Mouse (Mus musculus) embryonic facial prominence, embryonic 10.5 days (tissue): Measurements from ENCODE around the gene Dennd4a. TPM values are rescaled to one million over a fixed set of nuclear protein-coding genes. Genes with fewer than 3 reads are reported as not detected.

Experiments used
- DNase-seq: peaks from one replicate; pipeline ENCODE4 v3.0.0-alpha.2; 2017; ENCODE audit warnings: low spot score
- H3K27ac ChIP-seq: fragments of 300-500 bp; sonication (generic); replicated peaks from 2 replicates; pipeline ENCODE4 v1.5.1; 2016; ENCODE audit warnings: mild to moderate bottlenecking
- H3K27me3 ChIP-seq: fragments of 300-500 bp; sonication (generic); replicated peaks from 2 replicates; pipeline ENCODE4 v1.6.1; 2016; ENCODE audit warnings: low read depth, mild to moderate bottlenecking; ENCODE audit not compliant: poor library complexity, severe bottlenecking
- H3K36me3 ChIP-seq: fragments of 300-500 bp; sonication (generic); replicated peaks from 2 replicates; pipeline ENCODE4 v1.6.1; 2016; ENCODE audit warnings: mild to moderate bottlenecking, moderate library complexity
- H3K4me1 ChIP-seq: fragments of 300-500 bp; sonication (generic); 2 replicates; pipeline ENCODE4 v1.6.1; 2016
- H3K4me3 ChIP-seq: fragments of 300-500 bp; sonication (generic); 2 replicates; pipeline ENCODE4 v1.5.1; 2016; ENCODE audit warnings: mild to moderate bottlenecking, moderate library complexity
- H3K9me3 ChIP-seq: fragments of 300-500 bp; sonication (generic); 2 replicates; pipeline ENCODE4 v1.6.1; 2016; ENCODE audit warnings: mild to moderate bottlenecking
- WGBS: fragments of 180-500 bp; shearing (Covaris S2); methylation state at CpG from one replicate; pipeline ENCODE4 v1.1.7; 2016; 5-methylcytosine and 5-hydroxymethylcytosine counted together
- polyA plus RNA-seq: library from polyadenylated mRNA; unstranded; fragments of >200 nt; fragmentation: Nextera tagmentation; extraction: Ambion mirVana; gene quantifications from 2 replicates; pipeline ENCODE4 v1.2.1, GENCODE M21; 2016

Gene Dennd4a
- polyA plus RNA-seq, 1 experiment from 2014 or later, result 8.6 TPM

DNA sequence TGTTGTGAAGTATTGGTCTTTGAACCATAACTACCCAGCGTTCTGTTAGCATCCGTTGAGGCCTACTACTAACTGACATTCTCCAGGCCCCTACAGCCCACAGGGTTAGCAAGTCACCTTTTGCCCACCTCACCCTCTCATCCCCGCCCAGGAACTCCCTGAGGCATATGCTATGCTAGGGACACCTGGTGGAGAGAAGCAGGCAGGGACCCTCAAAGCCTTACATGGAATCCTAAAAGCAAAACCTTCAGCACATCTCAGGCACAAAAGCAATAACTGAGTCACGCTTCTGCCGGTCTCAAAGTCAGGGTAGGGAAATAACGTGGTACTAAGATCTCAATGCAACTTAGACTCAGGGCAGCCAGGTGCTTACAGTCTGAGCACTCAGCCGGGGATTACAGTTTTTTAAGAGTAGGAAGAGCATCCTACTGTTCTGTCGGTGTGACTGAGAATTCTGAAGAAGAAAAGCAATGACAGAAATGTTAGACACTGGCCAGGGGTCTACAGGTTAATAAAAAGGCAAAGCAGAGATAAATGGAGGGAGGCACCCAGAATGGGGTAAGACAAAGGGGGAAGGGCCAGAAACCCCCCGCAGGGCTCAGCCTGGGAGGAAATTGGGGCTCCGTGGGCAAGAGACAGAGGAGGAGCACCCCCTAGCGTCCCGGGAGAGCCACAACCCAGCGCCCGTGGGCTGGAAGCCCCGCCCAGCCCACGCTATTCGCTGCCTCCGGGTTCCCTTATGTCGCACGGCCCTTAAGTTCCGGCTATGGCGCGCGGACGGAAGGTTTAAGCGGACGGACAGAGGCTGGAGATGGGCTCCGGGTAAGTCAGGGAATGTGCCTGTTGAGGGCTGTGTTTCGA is 149.2 kb downstream of the Dennd4a start, which contains the start of gene Ints14:
TSS of gene Ints14 (plus strand) at position 789 of the 861 bp plus-strand sequence.
- H3K4me1 ChIP-seq, result peaks cover 23% of the 10 kb centered on the region
- H3K27ac ChIP-seq, result peak within 1 kb of the TSS; percentile 97
- peak within 1 kb of the TSS; percentile 88 for H3K4me3 ChIP-seq
- H3K36me3 ChIP-seq, result peaks cover 38% of the 10 kb centered on the region
- no peaks in the 10 kb centered on the region for H3K9me3 ChIP-seq
- H3K27me3 ChIP-seq, result no peaks in the 10 kb centered on the region
- DNase-seq, result peak; percentile 96
- WGBS, result 5% methylated on average over 29 of the region's 29 CpGs

DNA sequence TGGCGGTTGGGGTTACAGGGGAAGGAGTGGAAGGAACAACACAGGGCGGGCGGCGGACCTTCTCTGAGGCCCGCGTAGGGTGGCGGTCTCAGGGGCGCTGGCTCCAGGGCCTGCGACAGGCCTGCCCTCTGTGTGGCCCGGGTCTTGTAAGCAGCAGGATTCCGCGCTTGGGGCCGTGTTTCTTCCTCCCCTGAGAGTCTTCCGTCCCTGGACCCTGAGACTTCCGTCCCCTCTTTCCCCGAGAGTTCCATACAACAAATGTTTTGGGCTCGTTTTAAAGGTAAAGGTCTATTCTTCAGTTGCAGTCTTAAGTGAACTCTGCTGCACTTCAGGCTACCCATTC is 149.8 kb downstream of the Dennd4a start:
- peak overlapping the region; percentile 97 for H3K27ac ChIP-seq
- H3K4me1 ChIP-seq, result peaks cover 23% of the 10 kb centered on the region
- under 1% methylated on average over 17 of the region's 17 CpGs for WGBS
- no peaks in the 10 kb centered on the region for H3K27me3 ChIP-seq
- H3K9me3 ChIP-seq, result no peaks in the 10 kb centered on the region
- H3K36me3 ChIP-seq, result peaks cover 44% of the 10 kb centered on the region
- peak overlapping the region; percentile 88 for H3K4me3 ChIP-seq
- no peak for DNase-seq

Other genes with a start within 250 kb of the Dennd4a start
- gene Rab11a, start 73.6 kb upstream of the Dennd4a start, polyA plus RNA-seq, result 247 and 254 TPM in 2 replicates
- gene Slc24a1, start 140.3 kb downstream of the Dennd4a start, polyA plus RNA-seq, result 0.02 and 0.04 TPM in 2 replicates
- gene Ints14, start 149.6 kb downstream of the Dennd4a start, polyA plus RNA-seq, result 67.3 and 71.4 TPM in 2 replicates
- gene Hacd3, start 210.4 kb downstream of the Dennd4a start, polyA plus RNA-seq, result 104 and 105 TPM in 2 replicates
- gene Dpp8, start 221.1 kb downstream of the Dennd4a start, polyA plus RNA-seq, result 37.8 and 37.9 TPM in 2 replicates